Mouse (Mus musculus): Measurements from ENCODE around the gene Slc22a12. TPM values are rescaled to one million over a fixed set of nuclear protein-coding genes. Genes with fewer than 3 reads are reported as not detected.

Slc22a12 gene
- polyA plus RNA-seq, 1 experiment from 2014 or later, result not detected

GRCm38 (mm10) chr19:6494504-6495170 is 48.2 kb downstream of the Slc22a12 start:
- H3K27ac ChIP-seq, result no peak overlapping the region
- WGBS, result 58% methylated on average over 18 of the region's 18 CpGs
- peaks cover 100% of the 10 kb centered on the region for H3K27me3 ChIP-seq (ENCODE audit: insufficient read depth, poor library complexity, severe bottlenecking)
- H3K4me3 ChIP-seq, result no peak overlapping the region
- no peak for DNase-seq (ENCODE audit: low spot score)
- no peaks in the 10 kb centered on the region for H3K36me3 ChIP-seq
- no peaks in the 10 kb centered on the region for H3K9me3 ChIP-seq
- peaks cover 16% of the 10 kb centered on the region for H3K4me1 ChIP-seq

GRCm38 (mm10) chr19:6494032-6494431 is 48.8 kb downstream of the Slc22a12 start:
- Histone ChIP-seq H3K27me3 (ENCODE audit: insufficient read depth, poor library complexity, severe bottlenecking) (peaks cover 98% of the 10 kb centered on the region), H3K36me3 (no peaks in the 10 kb centered on the region), H3K4me3 (no peak overlapping the region), H3K9me3 (no peaks in the 10 kb centered on the region), H3K27ac (no peak overlapping the region), H3K4me1 (peaks cover 16% of the 10 kb centered on the region)
- 38% methylated on average over 6 of the region's 7 CpGs for WGBS
- DNase-seq (ENCODE audit: low spot score), result no peak

GRCm38 (mm10) chr19:6493219-6493618 is 49.6 kb downstream of the Slc22a12 start:
- Histone ChIP-seq H3K4me3 (no peak overlapping the region), H3K27me3 (ENCODE audit: insufficient read depth, poor library complexity, severe bottlenecking) (peaks cover 95% of the 10 kb centered on the region), H3K36me3 (no peaks in the 10 kb centered on the region), H3K9me3 (no peaks in the 10 kb centered on the region), H3K4me1 (peaks cover 14% of the 10 kb centered on the region), H3K27ac (no peak overlapping the region)
- DNase-seq (ENCODE audit: low spot score), result no peak
- 78% methylated on average over 7 of the region's 7 CpGs for WGBS

GRCm38 (mm10) chr19:6492124-6492523 is 50.7 kb downstream of the Slc22a12 start:
- Histone ChIP-seq H3K4me1 (peaks cover 3% of the 10 kb centered on the region), H3K9me3 (no peaks in the 10 kb centered on the region), H3K27me3 (ENCODE audit: insufficient read depth, poor library complexity, severe bottlenecking) (peaks cover 95% of the 10 kb centered on the region), H3K36me3 (no peaks in the 10 kb centered on the region), H3K4me3 (no peak overlapping the region), H3K27ac (no peak overlapping the region)
- WGBS, result 19% methylated on average over 12 of the region's 12 CpGs
- no peak for DNase-seq (ENCODE audit: low spot score)

GRCm38 (mm10) chr19:6491538-6491937 is 51.3 kb downstream of the Slc22a12 start:
- WGBS, result 75% methylated on average over 8 of the region's 8 CpGs
- Histone ChIP-seq H3K27me3 (ENCODE audit: insufficient read depth, poor library complexity, severe bottlenecking) (peaks cover 92% of the 10 kb centered on the region), H3K9me3 (no peaks in the 10 kb centered on the region)

GRCm38 (mm10) chr19:6489030-6489429 is 53.8 kb downstream of the Slc22a12 start:
- no peak overlapping the region for H3K4me3 ChIP-seq
- peak; percentile 90 for DNase-seq (ENCODE audit: low spot score)
- no peaks in the 10 kb centered on the region for H3K36me3 ChIP-seq
- H3K9me3 ChIP-seq, result no peaks in the 10 kb centered on the region
- H3K27ac ChIP-seq, result no peak overlapping the region
- peaks cover 77% of the 10 kb centered on the region for H3K27me3 ChIP-seq (ENCODE audit: insufficient read depth, poor library complexity, severe bottlenecking)
- H3K4me1 ChIP-seq, result no peaks in the 10 kb centered on the region
- WGBS, result 0% methylated on average over 4 of the region's 4 CpGs

More at GRCm38 (mm10) chr19:6491538-6491937, 51.3 kb downstream of the Slc22a12 start:
- Histone ChIP-seq H3K27ac (no peak overlapping the region), H3K4me1 (no peaks in the 10 kb centered on the region), H3K36me3 (no peaks in the 10 kb centered on the region), H3K4me3 (no peak overlapping the region)
- no peak for DNase-seq (ENCODE audit: low spot score)

Small RNAs within 50 kb of the gene (microRNA-seq; reads per million reads assigned to microRNA genes)
- not detected for gene Gm26460

Other genes starting within 250 kb of the Slc22a12 start
- gene Cdc42bpg, start 236.6 kb downstream of the Slc22a12 start, polyA plus RNA-seq (2016; fragmentation: Nextera tagmentation; extraction: Ambion mirVana), result 0.33 and 0.38 TPM in 2 replicates
- 67.2 and 80.8 TPM in 2 replicates for gene Men1, start 208.1 kb downstream of the Slc22a12 start, polyA plus RNA-seq (2016; fragmentation: Nextera tagmentation; extraction: Ambion mirVana)
- gene Map4k2, start 201.9 kb downstream of the Slc22a12 start, polyA plus RNA-seq (2016; fragmentation: Nextera tagmentation; extraction: Ambion mirVana), result 12.5 and 15.0 TPM in 2 replicates
- gene Sf1, start 179.3 kb downstream of the Slc22a12 start, polyA plus RNA-seq (2016; fragmentation: Nextera tagmentation; extraction: Ambion mirVana), result 129 and 146 TPM in 2 replicates
- 103 and 214 TPM in 2 replicates for gene Pygm, start 158.6 kb downstream of the Slc22a12 start, polyA plus RNA-seq (2016; fragmentation: Nextera tagmentation; extraction: Ambion mirVana)
- 59.9 and 61.6 TPM in 2 replicates for gene Rasgrp2, start 143.7 kb downstream of the Slc22a12 start, polyA plus RNA-seq (2016; fragmentation: Nextera tagmentation; extraction: Ambion mirVana)
- gene Nrxn2, start 124.3 kb downstream of the Slc22a12 start, polyA plus RNA-seq (2016; fragmentation: Nextera tagmentation; extraction: Ambion mirVana), result 0.10 and 1.1 TPM in 2 replicates

Data from heart, embryonic 10.5 days (tissue).